ENCODE assay signal across 23 mouse cellular contexts in genomic region chr1:132781607-132782445, GRCm38 (mm10). TPM values are rescaled to one million over a fixed set of nuclear protein-coding genes. Genes with fewer than 3 reads are reported as not detected.
A peak's percentile ranks its signal among the peaks of the same experiment; 100 is the strongest.
DNase-seq lines count a peak whose midpoint lies in the region; ATAC-seq and TF ChIP-seq lines count a peak whose summit lies in the region.
"Had no signal": no experiment of that assay in that cellular context is flagged by ENCODE, and none has a peak within 500 bp of the region (broad histone marks: within the 10 kb centered on the region; RNA-seq: fewer than 3 reads in every experiment).

No protein-coding gene starts in this region.

- no peak overlapping the region; the same call in 1 of the 2 replicates for H3K27ac ChIP-seq in hindbrain, embryonic 15.5 days (replicated peaks)
- no peak overlapping the region for H3K27ac ChIP-seq in hindbrain, embryonic 11.5 days (ENCODE audit: low read depth, low read length)
- H3K27ac ChIP-seq in brown adipose tissue, adult 24 weeks (replicated peaks; ENCODE audit: low read depth, low read length) = 0 out of 2 replicates have a peak overlapping the region, but pooled peaks have one; percentile 0
- H3K27ac ChIP-seq in forebrain, postnatal 0 days (ENCODE audit: low read depth, low read length) = no peak overlapping the region
- peak overlapping the region; percentile 40 for H3K27ac ChIP-seq in midbrain, postnatal 0 days (ENCODE audit: low read depth, low read length)
- H3K27ac ChIP-seq: kidney, embryonic 15.5 days; left cerebral cortex, adult 2 months had no signal

- H3K36me3 ChIP-seq in hindbrain, embryonic 15.5 days = no peaks in the 10 kb centered on the region
- H3K36me3 ChIP-seq in hindbrain, embryonic 11.5 days (ENCODE audit: control insufficient read depth, insufficient read depth, low read length) = no peaks in the 10 kb centered on the region
- H3K36me3 ChIP-seq in forebrain, postnatal 0 days (ENCODE audit: insufficient read depth) = no peaks in the 10 kb centered on the region
- H3K36me3 ChIP-seq in midbrain, postnatal 0 days (ENCODE audit: insufficient read depth, low read length) = no peaks in the 10 kb centered on the region
- H3K36me3 ChIP-seq: kidney, embryonic 15.5 days had no signal

- ATAC-seq in hindbrain, embryonic 15.5 days (ENCODE audit: low FRiP score, low read depth) = peak; percentile 75
- ATAC-seq in hindbrain, embryonic 11.5 days (ENCODE audit: low FRiP score) = no peak
- peak; percentile 86 for ATAC-seq in forebrain, postnatal 0 days
- ATAC-seq in midbrain, postnatal 0 days (ENCODE audit: low FRiP score) = peak; percentile 74
- ATAC-seq: intestine, postnatal 0 days had no signal

- no peak for TF ChIP-seq CTCF in forebrain, postnatal 0 days (IDR thresholded peaks at IDR 0.05; ENCODE audit: low read depth)
- no peak for TF ChIP-seq CTCF in midbrain, postnatal 0 days (IDR thresholded peaks at IDR 0.05)

- H3K4me3 ChIP-seq in hindbrain, embryonic 15.5 days = no peak overlapping the region
- no peak overlapping the region for H3K4me3 ChIP-seq in hindbrain, embryonic 11.5 days (ENCODE audit: low read depth, low read length)
- H3K4me3 ChIP-seq in brown adipose tissue, adult 24 weeks (ENCODE audit: insufficient read depth, low read depth, low read length) = no peak overlapping the region
- no peak overlapping the region for H3K4me3 ChIP-seq in forebrain, postnatal 0 days (ENCODE audit: low read depth, low read length)
- no peak overlapping the region for H3K4me3 ChIP-seq in midbrain, postnatal 0 days (ENCODE audit: low read depth, low read length)
- H3K4me3 ChIP-seq: kidney, embryonic 15.5 days; left cerebral cortex, adult 2 months; megakaryocyte, embryonic 14.5 days; myocyte had no signal

- no peaks in the 10 kb centered on the region for H3K9me3 ChIP-seq in hindbrain, embryonic 15.5 days
- H3K9me3 ChIP-seq in hindbrain, embryonic 11.5 days (ENCODE audit: control insufficient read depth, low read length) = no peaks in the 10 kb centered on the region
- H3K9me3 ChIP-seq in forebrain, postnatal 0 days (ENCODE audit: low read length) = no peaks in the 10 kb centered on the region
- no peaks in the 10 kb centered on the region for H3K9me3 ChIP-seq in midbrain, postnatal 0 days (ENCODE audit: low read length)
- H3K9me3 ChIP-seq: kidney, embryonic 15.5 days; megakaryocyte, embryonic 14.5 days had no signal

- no peaks in the 10 kb centered on the region for H3K27me3 ChIP-seq in hindbrain, embryonic 15.5 days
- H3K27me3 ChIP-seq in hindbrain, embryonic 11.5 days (ENCODE audit: control insufficient read depth, insufficient read depth, low read length) = no peaks in the 10 kb centered on the region
- no peaks in the 10 kb centered on the region for H3K27me3 ChIP-seq in forebrain, postnatal 0 days (ENCODE audit: insufficient read depth, low read length)
- no peaks in the 10 kb centered on the region for H3K27me3 ChIP-seq in midbrain, postnatal 0 days (ENCODE audit: insufficient read depth, low read length)

- DNase-seq in hindbrain, embryonic 11.5 days (ENCODE audit: low spot score) = no peak
- DNase-seq in forebrain, postnatal 0 days = peak; percentile 32
- peak; percentile 51 for DNase-seq in midbrain, postnatal 0 days (ENCODE audit: low spot score)
- DNase-seq in spleen, postnatal 14 days (ENCODE audit: low spot score in 2 of 2) = no peak
- DNase-seq in gastrocnemius, postnatal 10 days = no peak
- DNase-seq: adrenal gland, postnatal 14 days; cerebellum, adult 18-20 months; cerebellum, postnatal 25 days; embryo, embryonic 11 days; heart, postnatal 4 days; kidney, postnatal 4 days; layer of hippocampus, adult 9-11 months; lung, adult 18-20 months; thymus, postnatal 36 days had no signal

- no peak overlapping the region for H3K4me2 ChIP-seq in hindbrain, embryonic 15.5 days
- no peak overlapping the region for H3K4me2 ChIP-seq in hindbrain, embryonic 11.5 days (replicated peaks; ENCODE audit: low read depth, low read length)
- no peak overlapping the region for H3K4me2 ChIP-seq in forebrain, postnatal 0 days (ENCODE audit: low read depth)
- no peak overlapping the region for H3K4me2 ChIP-seq in midbrain, postnatal 0 days (ENCODE audit: low read depth, low read length, poor library complexity, severe bottlenecking)
- H3K4me2 ChIP-seq: kidney, embryonic 15.5 days; liver, embryonic 11.5 days had no signal

- no peak overlapping the region for H3K9ac ChIP-seq in hindbrain, embryonic 15.5 days
- no peak overlapping the region for H3K9ac ChIP-seq in hindbrain, embryonic 11.5 days (ENCODE audit: low read depth, low read length)
- no peak overlapping the region for H3K9ac ChIP-seq in forebrain, postnatal 0 days
- H3K9ac ChIP-seq in midbrain, postnatal 0 days (replicated peaks; ENCODE audit: low read length, poor library complexity, severe bottlenecking) = no peak overlapping the region
- H3K9ac ChIP-seq: kidney, embryonic 15.5 days had no signal

- peaks cover 14% of the 10 kb centered on the region for H3K4me1 ChIP-seq in hindbrain, embryonic 15.5 days (replicated peaks)
- no peaks in the 10 kb centered on the region for H3K4me1 ChIP-seq in hindbrain, embryonic 11.5 days (replicated peaks; ENCODE audit: control insufficient read depth, insufficient read depth, low read length)
- H3K4me1 ChIP-seq in brown adipose tissue, adult 24 weeks (ENCODE audit: control insufficient read depth, insufficient read depth, insufficient read length, low read length) = peaks cover 3% of the 10 kb centered on the region; the same call in 1 of the 2 replicates
- no peaks in the 10 kb centered on the region for H3K4me1 ChIP-seq in forebrain, postnatal 0 days (ENCODE audit: insufficient read depth)
- H3K4me1 ChIP-seq in midbrain, postnatal 0 days (ENCODE audit: insufficient read depth, low read length) = no peaks in the 10 kb centered on the region; the same call in 1 of the 2 replicates
- H3K4me1 ChIP-seq: kidney, embryonic 15.5 days; megakaryocyte, embryonic 14.5 days had no signal

- WGBS in hindbrain, embryonic 15.5 days = 49% methylated on average over 13 of the region's 13 CpGs
- WGBS in hindbrain, embryonic 11.5 days = 69% methylated on average over 13 of the region's 13 CpGs
- 54% methylated on average over 13 of the region's 13 CpGs for WGBS in forebrain, postnatal 0 days
- WGBS in midbrain, postnatal 0 days = 47% methylated on average over 13 of the region's 13 CpGs

RNA-seq across cellular contexts. Expression of gene Nfasc, which starts 40.2 kb away (rescaled TPM):
- polyA plus RNA-seq in hindbrain, embryonic 15.5 days (2015; fragmentation: Nextera tagmentation; extraction: Ambion mirVana) = 40.1 and 48.4 TPM in 2 replicates
- polyA plus RNA-seq in hindbrain, embryonic 11.5 days (2014; fragmentation: Nextera tagmentation; extraction: Ambion mirVana) = 26.9 and 38.0 TPM in 2 replicates
- not detected in 2 replicates for polyA plus RNA-seq in brown adipose tissue, adult 24 weeks (2012; ENCODE audit: insufficient read depth, insufficient read length, missing spikeins)
- total RNA-seq in forebrain, postnatal 0 days (2014; rRNA removed) = 42.2 and 55.2 TPM in 2 replicates
- polyA plus RNA-seq in forebrain, postnatal 0 days (2015; fragmentation: Nextera tagmentation; extraction: Ambion mirVana) = 21.4 and 32.7 TPM in 2 replicates
- total RNA-seq in midbrain, postnatal 0 days (2014; rRNA removed) = 59.2 and 66.7 TPM in 2 replicates
- polyA plus RNA-seq in midbrain, postnatal 0 days (2015; fragmentation: Nextera tagmentation; extraction: Ambion mirVana) = 28.6 and 32.7 TPM in 2 replicates
- total RNA-seq in gastrocnemius, postnatal 10 days (2021) = 1 to 10 TPM; 1.9 TPM
- total RNA-seq: granulocyte monocyte progenitor cell, adult 5-6 weeks had no signal
- polyA plus RNA-seq: myocyte had no signal

Comparison
In these comparisons a context has a peak if more than half of its experiments do, and no peak if none do; other contexts are left out.
1. H3K27ac ChIP-seq: peak in brown adipose tissue, adult 24 weeks (single experiment) and midbrain, postnatal 0 days (single experiment); none in hindbrain, embryonic 15.5 days (single experiment), hindbrain, embryonic 11.5 days (single experiment) and forebrain, postnatal 0 days (single experiment).
2. DNase-seq: peak in forebrain, postnatal 0 days (single experiment) and midbrain, postnatal 0 days (single experiment); none in hindbrain, embryonic 11.5 days (single experiment), spleen, postnatal 14 days (0 of 2) and gastrocnemius, postnatal 10 days (single experiment).
3. RNA of gene Nfasc, which starts 40.2 kb away (polyA plus RNA-seq): 40.1 to 48.4 TPM in hindbrain, embryonic 15.5 days, 26.9 to 38.0 TPM in hindbrain, embryonic 11.5 days, 21.4 to 32.7 TPM in forebrain, postnatal 0 days and 28.6 to 32.7 TPM in midbrain, postnatal 0 days; not detected in brown adipose tissue, adult 24 weeks; every median in the first group is over 10 times any median in the second.